Mouse (Mus musculus) myocyte (in vitro differentiated cells): ENCODE measurements around the gene Lpp.

Source experiments
- POLR2AphosphoS2 ChIP-seq: IDR thresholded peaks from one replicate; pipeline ENCODE4 v1.6.1; 2011; ENCODE audit warnings: low read depth, control low read depth; ENCODE audit not compliant: insufficient read length
- USF1 ChIP-seq: IDR thresholded peaks from one replicate; pipeline ENCODE4 v1.6.1; 2011; ENCODE audit warnings: low read depth, mild to moderate bottlenecking, control low read depth, moderate library complexity

DNA sequence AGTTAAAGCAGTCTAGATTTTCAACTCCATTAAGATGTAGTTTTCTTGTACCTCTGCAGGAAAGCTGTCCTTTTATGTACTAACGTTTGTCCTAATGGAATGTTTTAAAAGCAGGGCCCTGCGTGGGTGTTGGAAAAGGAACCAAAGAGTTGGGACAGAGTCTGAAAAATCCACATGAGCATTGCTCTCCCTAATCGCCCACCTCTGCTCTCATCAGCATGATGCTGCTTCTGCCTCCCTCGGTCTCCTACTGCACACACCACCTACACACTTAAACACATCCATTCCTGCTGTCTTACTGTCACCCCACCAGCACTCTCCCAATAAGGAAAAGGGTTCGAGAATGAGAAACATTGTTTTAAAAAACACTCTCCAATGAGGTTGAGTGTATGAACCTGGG lies 501.9 kb downstream of the Lpp start:
- TF ChIP-seq POLR2AphosphoS2 (no peak), USF1 (no peak)
